Mouse (Mus musculus) midbrain, embryonic 10.5 days (tissue): ENCODE results near the gene C8a. TPM values are rescaled to one million over a fixed set of nuclear protein-coding genes. Genes with fewer than 3 reads are reported as not detected.

Experiments used
- DNase-seq: peaks from one replicate; pipeline ENCODE4 v3.0.0-alpha.2; 2017; ENCODE audit warnings: low spot score
- H3K27ac ChIP-seq: fragments of 300-500 bp; sonication (generic); replicated peaks from 2 replicates; pipeline ENCODE4 v1.5.1; 2016; ENCODE audit warnings: mild to moderate bottlenecking
- H3K27me3 ChIP-seq: fragments of 300-500 bp; sonication (generic); 2 replicates; pipeline ENCODE4 v1.6.1; 2016; ENCODE audit warnings: low read depth, mild to moderate bottlenecking; ENCODE audit not compliant: poor library complexity, severe bottlenecking
- H3K36me3 ChIP-seq: fragments of 300-500 bp; sonication (generic); 2 replicates; pipeline ENCODE4 v1.6.1; 2016; ENCODE audit warnings: mild to moderate bottlenecking, moderate library complexity
- H3K4me1 ChIP-seq: fragments of 300-500 bp; sonication (generic); 2 replicates; pipeline ENCODE4 v1.6.1; 2016
- H3K4me3 ChIP-seq: fragments of 300-500 bp; sonication (generic); 2 replicates; pipeline ENCODE4 v1.5.1; 2016; ENCODE audit warnings: mild to moderate bottlenecking, moderate library complexity
- H3K9me3 ChIP-seq: fragments of 300-500 bp; sonication (generic); replicated peaks from 2 replicates; pipeline ENCODE4 v1.6.1; 2016; ENCODE audit warnings: mild to moderate bottlenecking
- WGBS: fragments of 180-500 bp; shearing (Covaris S2); methylation state at CpG from one replicate; pipeline ENCODE4 v1.1.7; 2016; 5-methylcytosine and 5-hydroxymethylcytosine counted together
- polyA plus RNA-seq: library from polyadenylated mRNA; unstranded; fragments of >200 nt; fragmentation: Nextera tagmentation; extraction: Ambion mirVana; gene quantifications from 2 replicates; pipeline ENCODE4 v1.2.1, GENCODE M21; 2016

The C8a gene
- polyA plus RNA-seq, 1 experiment from 2014 or later, result not detected

- Histone ChIP-seq H3K4me3 (no peak overlapping the region), H3K36me3 (no peaks in the 10 kb centered on the region), H3K9me3 (no peaks in the 10 kb centered on the region), H3K4me1 (no peaks in the 10 kb centered on the region), H3K27ac (no peak overlapping the region), H3K27me3 (no peaks in the 10 kb centered on the region)
- no peak for DNase-seq
- WGBS, result 92% methylated on average over 4 of the region's 4 CpGs
Measured at GRCm38 (mm10) chr4:104792111-104792510, 84.1 kb downstream of the C8a start.

DNA sequence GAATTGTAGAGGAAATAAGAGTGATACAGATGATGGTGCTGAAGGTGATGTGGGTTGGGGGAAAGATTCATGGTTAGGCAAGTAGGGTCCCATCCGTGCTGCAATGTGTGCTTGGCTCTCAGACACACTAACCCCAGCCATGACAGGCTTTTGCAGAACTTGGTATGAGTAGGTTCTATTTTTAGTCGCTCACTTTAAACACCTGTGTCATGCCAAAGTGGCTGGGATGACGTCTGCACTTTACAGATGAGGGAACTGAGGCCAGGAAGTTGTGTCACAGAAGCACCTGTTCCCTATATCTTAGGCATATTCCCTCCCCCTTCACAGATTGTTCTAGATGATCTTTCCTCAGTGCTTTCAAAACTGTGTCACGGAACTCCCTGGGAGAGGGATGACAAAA is 93.9 kb downstream of the C8a start:
- DNase-seq, result no peak
- WGBS, result 85% methylated on average over 4 of the region's 4 CpGs
- no peaks in the 10 kb centered on the region for H3K4me1 ChIP-seq

DNA sequence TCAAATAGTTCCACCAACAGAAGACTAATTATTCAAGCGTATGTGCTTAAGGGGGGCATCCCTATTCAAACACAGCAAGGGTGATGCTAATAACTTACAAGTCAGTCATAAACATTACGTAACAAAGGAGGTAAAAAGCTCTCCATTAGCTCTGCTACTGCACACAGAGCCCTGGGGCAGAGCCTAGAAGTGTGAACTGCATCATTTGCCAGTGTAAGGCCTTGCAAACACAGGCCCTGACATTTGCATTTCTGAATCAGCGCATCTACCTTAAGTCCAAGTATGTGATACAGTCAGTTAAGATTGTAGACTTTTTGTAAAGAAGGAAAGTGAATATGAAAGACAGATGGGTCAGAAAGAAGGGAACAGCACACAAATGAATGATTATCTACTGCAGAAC is 94.8 kb downstream of the C8a start:
- Histone ChIP-seq H3K4me1 (no peaks in the 10 kb centered on the region), H3K4me3 (no peak overlapping the region), H3K27ac (no peak overlapping the region), H3K27me3 (no peaks in the 10 kb centered on the region), H3K9me3 (no peaks in the 10 kb centered on the region), H3K36me3 (no peaks in the 10 kb centered on the region)
- no peak for DNase-seq
- 88% methylated on average over 3 of the region's 3 CpGs for WGBS

More for the DNA sequence above, 93.9 kb downstream of the C8a start:
- H3K36me3 ChIP-seq, result no peaks in the 10 kb centered on the region
- H3K9me3 ChIP-seq, result no peaks in the 10 kb centered on the region
- no peak overlapping the region for H3K27ac ChIP-seq
- H3K27me3 ChIP-seq, result no peaks in the 10 kb centered on the region
- no peak overlapping the region for H3K4me3 ChIP-seq

- Histone ChIP-seq H3K36me3 (no peaks in the 10 kb centered on the region), H3K4me1 (peaks cover 8% of the 10 kb centered on the region), H3K27me3 (0 out of 2 replicates have a peak, but pooled peaks cover 4% of the 10 kb centered on the region), H3K4me3 (no peak overlapping the region), H3K27ac (no peak overlapping the region), H3K9me3 (no peaks in the 10 kb centered on the region)
- DNase-seq, result no peak
- WGBS, result 85% methylated on average over 5 of the region's 5 CpGs
Measured at GRCm38 (mm10) chr4:104779460-104779859, 96.7 kb downstream of the C8a start.

DNA sequence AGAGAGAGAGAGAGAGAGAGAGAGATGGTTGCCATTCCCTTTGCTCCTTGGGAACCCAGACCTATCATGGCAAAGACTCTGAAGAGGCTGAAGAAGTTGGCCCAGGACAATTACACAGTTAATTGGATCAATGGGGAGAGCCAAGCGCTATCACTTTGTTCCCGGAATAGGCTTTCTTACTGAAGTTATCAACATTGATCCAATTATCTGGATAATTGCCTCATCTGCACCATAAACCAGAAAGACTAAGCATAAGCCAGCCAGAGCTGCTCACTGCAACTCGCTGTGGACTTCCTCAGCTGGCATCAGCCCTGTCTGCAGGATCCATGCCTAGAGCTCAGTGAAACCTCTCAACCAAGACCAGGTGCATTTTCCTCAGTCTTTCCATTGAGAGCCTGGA is 100.6 kb downstream of the C8a start:
- Histone ChIP-seq H3K36me3 (no peaks in the 10 kb centered on the region), H3K4me1 (peaks cover 8% of the 10 kb centered on the region), H3K9me3 (no peaks in the 10 kb centered on the region), H3K4me3 (no peak overlapping the region), H3K27me3 (peaks cover 17% of the 10 kb centered on the region), H3K27ac (no peak overlapping the region)
- 45% methylated on average over 3 of the region's 3 CpGs for WGBS
- no peak for DNase-seq

- no peak overlapping the region for H3K27ac ChIP-seq
- 74% methylated on average over 4 of the region's 4 CpGs for WGBS
- no peak overlapping the region for H3K4me3 ChIP-seq
- H3K27me3 ChIP-seq, result peaks cover 17% of the 10 kb centered on the region
- DNase-seq, result no peak
- H3K36me3 ChIP-seq, result no peaks in the 10 kb centered on the region
- H3K4me1 ChIP-seq, result peaks cover 4% of the 10 kb centered on the region; the same call in 1 of the 2 replicates
- 0 out of 2 replicates have a peak, but pooled peaks cover 3% of the 10 kb centered on the region for H3K9me3 ChIP-seq
Measured at GRCm38 (mm10) chr4:104770331-104770730, 105.9 kb downstream of the C8a start.

- no peak overlapping the region for H3K27ac ChIP-seq
- H3K27me3 ChIP-seq, result peaks cover 14% of the 10 kb centered on the region
- no peak for DNase-seq
- H3K4me1 ChIP-seq, result no peaks in the 10 kb centered on the region
- no peaks in the 10 kb centered on the region for H3K36me3 ChIP-seq
- H3K4me3 ChIP-seq, result no peak overlapping the region
- 92% methylated on average over 8 of the region's 8 CpGs for WGBS
- H3K9me3 ChIP-seq, result 0 out of 2 replicates have a peak, but pooled peaks cover 3% of the 10 kb centered on the region
Measured at GRCm38 (mm10) chr4:104769602-104770001, 106.6 kb downstream of the C8a start.

GRCm38 (mm10) chr4:104768190-104768589 is 108.0 kb downstream of the C8a start:
- 86% methylated on average over 4 of the region's 4 CpGs for WGBS
- Histone ChIP-seq H3K36me3 (no peaks in the 10 kb centered on the region), H3K27me3 (peaks cover 3% of the 10 kb centered on the region; the same call in 1 of the 2 replicates), H3K4me3 (no peak overlapping the region), H3K27ac (no peak overlapping the region), H3K9me3 (0 out of 2 replicates have a peak, but pooled peaks cover 3% of the 10 kb centered on the region), H3K4me1 (no peaks in the 10 kb centered on the region)
- no peak for DNase-seq

- DNase-seq, result no peak
Measured at GRCm38 (mm10) chr4:104766065-104766464, 110.1 kb downstream of the C8a start, which contains the start of gene C8b. Gene C8b, plus strand, starts transcription at chr4:104766317.

More at GRCm38 (mm10) chr4:104766065-104766464, 110.1 kb downstream of the C8a start, which contains the start of gene C8b:
- Histone ChIP-seq H3K36me3 (no peaks in the 10 kb centered on the region), H3K4me1 (peaks cover 7% of the 10 kb centered on the region), H3K27me3 (no peaks in the 10 kb centered on the region), H3K9me3 (0 out of 2 replicates have a peak, but pooled peaks cover 3% of the 10 kb centered on the region), H3K27ac (no peak within 1 kb of the TSS), H3K4me3 (no peak within 1 kb of the TSS)
- 85% methylated on average over 8 of the region's 8 CpGs for WGBS

Other genes with a start within 250 kb of the C8a start
- gene C8b, start 110.1 kb downstream of the C8a start, polyA plus RNA-seq, result 0.12 TPM in 1 of 2 replicates, not detected in the other
- gene Gm17662, start 19.1 kb downstream of the C8a start, polyA plus RNA-seq, result not detected in 2 replicates
- 0.06 and 0.09 TPM in 2 replicates for gene Fyb2, start 37.1 kb upstream of the C8a start, polyA plus RNA-seq
- gene Prkaa2, start 233.5 kb upstream of the C8a start, polyA plus RNA-seq, result 1.9 and 2.6 TPM in 2 replicates